Mouse (Mus musculus) neural tube, embryonic 12.5 days (tissue): ENCODE results near the gene Plbd1. TPM values are rescaled to one million over a fixed set of nuclear protein-coding genes. Genes with fewer than 3 reads are reported as not detected.

Experiments
- ATAC-seq: fragments of 200-750 bp; cut with Nextera tagmentation; 2 replicates; pipeline ENCODE4 v1.8.0; 2017; ENCODE audit warnings: low read depth, mild to moderate bottlenecking, moderate TSS enrichment, moderate library complexity; ENCODE audit not compliant: low FRiP score
- H3K27ac ChIP-seq: fragments of 300-500 bp; sonication (generic); 2 replicates; pipeline ENCODE4 v1.5.1; 2016
- H3K27me3 ChIP-seq: fragments of 300-500 bp; sonication (generic); replicated peaks from 2 replicates; pipeline ENCODE4 v1.6.1; 2016; ENCODE audit warnings: mild to moderate bottlenecking
- H3K36me3 ChIP-seq: fragments of 300-500 bp; sonication (generic); 2 replicates; pipeline ENCODE4 v1.6.1; 2016; ENCODE audit warnings: mild to moderate bottlenecking
- H3K4me1 ChIP-seq: fragments of 300-500 bp; sonication (generic); 2 replicates; pipeline ENCODE4 v1.6.1; 2016
- H3K4me2 ChIP-seq: fragments of 300-500 bp; sonication (generic); replicated peaks from 2 replicates; pipeline ENCODE4 v1.6.1; 2016; ENCODE audit warnings: mild to moderate bottlenecking
- H3K4me3 ChIP-seq: fragments of 300-500 bp; sonication (generic); 2 replicates; pipeline ENCODE4 v1.5.1; 2016
- H3K9ac ChIP-seq: fragments of 300-500 bp; sonication (generic); 2 replicates; pipeline ENCODE4 v1.6.1; 2016; ENCODE audit warnings: mild to moderate bottlenecking
- H3K9me3 ChIP-seq: fragments of 300-500 bp; sonication (generic); 2 replicates; pipeline ENCODE4 v1.6.1; 2016; ENCODE audit warnings: mild to moderate bottlenecking
- WGBS: fragments of 180-500 bp; shearing (Covaris S2); methylation state at CpG from one replicate; pipeline ENCODE4 v1.1.7; 2016; 5-methylcytosine and 5-hydroxymethylcytosine counted together
- polyA plus RNA-seq: library from polyadenylated mRNA; unstranded; fragments of >200 nt; fragmentation: Nextera tagmentation; extraction: Ambion mirVana; gene quantifications from 2 replicates; pipeline ENCODE4 v1.2.1, GENCODE M21; 2016

The Plbd1 gene
- polyA plus RNA-seq, 1 experiment from 2014 or later, result 2.0 TPM

DNA sequence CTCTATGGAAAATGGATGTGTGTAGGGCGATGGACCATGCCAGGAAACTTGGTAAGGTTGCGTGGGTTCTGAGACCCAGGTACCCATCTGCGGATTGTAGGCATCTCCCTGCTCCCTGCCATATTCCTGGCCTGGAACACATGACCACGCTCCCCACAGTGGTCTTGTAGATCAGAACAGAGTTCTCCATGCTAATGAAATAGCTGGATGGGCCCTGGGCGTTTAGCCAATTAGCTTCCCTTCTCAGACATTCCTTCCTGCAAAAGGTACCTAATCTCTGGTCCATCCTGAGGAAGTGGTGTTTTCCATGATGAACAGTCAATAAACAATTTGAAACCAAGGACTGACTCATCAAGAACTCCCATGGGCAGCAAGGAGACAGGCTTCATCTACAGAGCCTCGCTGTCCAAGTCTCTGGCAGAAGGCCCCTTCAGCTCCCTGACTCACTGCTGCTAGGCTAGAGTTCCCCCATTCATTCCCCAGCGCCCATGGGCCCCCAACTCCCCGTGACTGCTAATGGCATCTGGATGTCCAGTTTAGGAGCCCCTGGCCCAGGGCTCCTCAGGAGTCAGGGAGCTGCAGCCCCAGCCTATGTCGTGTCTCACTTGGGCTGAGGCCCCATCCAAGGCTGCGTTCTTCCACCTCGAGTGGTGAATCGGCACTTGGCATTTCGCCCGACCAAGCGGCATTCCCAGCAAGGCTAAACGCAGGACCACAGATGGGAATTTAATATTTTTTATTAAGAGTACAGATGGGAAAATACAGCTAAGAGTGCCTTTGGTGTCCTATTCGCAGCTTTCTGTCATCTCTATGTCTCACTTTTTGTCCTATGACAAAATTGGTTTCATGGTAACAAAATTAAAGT is 50.1 kb downstream of the Plbd1 start:
- no peak overlapping the region for H3K4me3 ChIP-seq

DNA sequence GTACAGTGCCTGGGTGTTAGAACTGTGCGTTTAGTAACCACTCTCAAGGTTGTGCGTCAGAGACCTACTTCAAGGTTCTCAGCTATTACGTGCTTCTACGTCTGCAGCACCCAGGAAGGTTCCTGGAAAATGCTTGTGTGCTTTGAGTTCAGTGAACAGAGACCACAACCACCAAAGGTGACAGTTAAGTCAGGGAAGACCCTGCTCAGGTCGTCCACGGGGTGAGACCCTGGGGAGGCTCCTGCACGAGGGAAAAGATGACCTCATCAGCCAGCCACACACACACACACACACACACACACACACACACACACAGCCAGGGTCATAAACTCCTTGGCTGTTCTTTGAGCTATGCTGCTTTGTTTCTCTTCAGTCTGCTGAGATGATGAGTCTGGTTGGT is 59.1 kb downstream of the Plbd1 start:
- no peak overlapping the region for H3K27ac ChIP-seq
- 89% methylated on average over 7 of the region's 7 CpGs for WGBS
- no peak overlapping the region for H3K4me2 ChIP-seq

More for the DNA sequence above, 50.1 kb downstream of the Plbd1 start:
- H3K9me3 ChIP-seq, result peaks cover 8% of the 10 kb centered on the region; the same call in 1 of the 2 replicates
- no peak overlapping the region for H3K9ac ChIP-seq
- no peaks in the 10 kb centered on the region for H3K4me1 ChIP-seq
- WGBS, result 97% methylated on average over 17 of the region's 17 CpGs
- no peaks in the 10 kb centered on the region for H3K27me3 ChIP-seq
- ATAC-seq, result no peak
- H3K27ac ChIP-seq, result no peak overlapping the region
- peaks cover 45% of the 10 kb centered on the region for H3K36me3 ChIP-seq
- no peak overlapping the region for H3K4me2 ChIP-seq

DNA sequence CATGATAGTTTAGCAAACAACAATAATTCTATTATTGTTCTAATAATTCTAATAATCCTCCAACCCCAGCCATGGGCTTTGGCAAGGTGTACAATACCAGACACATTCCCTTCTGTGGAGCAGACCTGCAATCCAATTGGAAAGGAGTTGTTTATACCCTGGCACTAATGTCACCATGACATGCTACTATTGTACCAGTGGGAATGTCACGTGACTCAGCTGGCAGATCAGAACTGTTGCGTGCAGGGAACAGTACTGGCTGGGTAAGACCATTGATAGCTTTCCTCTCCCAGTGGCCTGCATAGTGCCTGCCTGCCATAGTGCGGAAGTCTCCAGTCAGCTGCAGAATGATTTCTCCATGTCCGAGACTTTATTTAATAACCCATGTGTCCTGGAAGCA is 67.2 kb downstream of the Plbd1 start:
- ATAC-seq, result no peak
- Histone ChIP-seq H3K9ac (no peak overlapping the region), H3K27me3 (no peaks in the 10 kb centered on the region), H3K4me2 (no peak overlapping the region), H3K4me3 (no peak overlapping the region), H3K9me3 (no peaks in the 10 kb centered on the region), H3K4me1 (no peaks in the 10 kb centered on the region), H3K36me3 (peaks cover 67% of the 10 kb centered on the region), H3K27ac (no peak overlapping the region)
- 93% methylated on average over 4 of the region's 4 CpGs for WGBS

More for the DNA sequence above, 59.1 kb downstream of the Plbd1 start:
- Histone ChIP-seq H3K4me1 (no peaks in the 10 kb centered on the region), H3K4me3 (no peak overlapping the region), H3K9ac (no peak overlapping the region), H3K36me3 (peaks cover 83% of the 10 kb centered on the region), H3K9me3 (no peaks in the 10 kb centered on the region), H3K27me3 (no peaks in the 10 kb centered on the region)
- ATAC-seq, result no peak

DNA sequence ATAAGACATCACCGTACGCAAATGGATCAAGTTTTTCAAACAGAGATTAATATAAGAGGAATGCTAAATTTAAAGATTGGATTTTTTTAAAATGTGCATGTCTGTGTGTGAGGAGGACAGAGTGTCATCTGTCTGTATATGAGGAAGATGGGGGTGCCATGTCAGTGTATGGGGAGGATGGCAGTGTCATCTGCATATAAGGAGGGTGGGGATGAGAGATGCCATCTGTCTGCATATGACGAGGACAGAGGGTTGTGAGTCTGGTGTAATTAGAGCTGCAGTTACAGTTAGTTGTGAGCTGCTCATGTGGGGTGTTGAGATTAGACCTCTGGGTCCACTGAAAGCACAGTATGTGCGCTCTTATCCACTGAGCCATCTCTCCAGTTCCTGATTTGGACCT is 71.0 kb downstream of the Plbd1 start:
- no peak overlapping the region for H3K4me3 ChIP-seq
- ATAC-seq, result no peak
- H3K27me3 ChIP-seq, result no peaks in the 10 kb centered on the region
- no peaks in the 10 kb centered on the region for H3K9me3 ChIP-seq
- H3K4me2 ChIP-seq, result no peak overlapping the region
- 91% methylated on average over 4 of the region's 4 CpGs for WGBS
- H3K27ac ChIP-seq, result no peak overlapping the region
- H3K36me3 ChIP-seq, result peaks cover 69% of the 10 kb centered on the region
- H3K9ac ChIP-seq, result no peak overlapping the region
- H3K4me1 ChIP-seq, result no peaks in the 10 kb centered on the region

DNA sequence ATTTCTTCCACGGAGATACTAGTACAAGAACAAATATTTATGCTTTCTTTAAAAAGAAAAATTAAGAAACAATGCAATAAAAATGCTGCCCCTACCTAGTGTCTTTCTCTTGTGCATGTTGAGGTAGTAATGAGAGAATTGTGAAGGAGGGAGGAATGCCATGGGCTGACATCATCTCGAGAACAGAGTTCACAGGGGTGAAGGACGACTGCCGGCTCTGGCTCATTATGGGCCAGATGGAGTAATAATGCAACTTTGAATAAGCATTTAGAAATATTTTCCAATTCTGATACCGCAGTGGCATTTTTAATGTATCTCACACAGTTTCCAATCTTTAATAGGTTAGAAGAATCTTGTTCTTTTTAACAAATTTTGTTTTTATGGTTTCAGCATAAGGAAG is 95.7 kb downstream of the Plbd1 start:
- no peak overlapping the region for H3K9ac ChIP-seq
- H3K27me3 ChIP-seq, result no peaks in the 10 kb centered on the region
- no peaks in the 10 kb centered on the region for H3K4me1 ChIP-seq
- ATAC-seq, result no peak
- H3K4me2 ChIP-seq, result no peak overlapping the region
- no peak overlapping the region for H3K4me3 ChIP-seq
- H3K36me3 ChIP-seq, result peaks cover 64% of the 10 kb centered on the region
- H3K27ac ChIP-seq, result no peak overlapping the region
- 95% methylated on average over 5 of the region's 5 CpGs for WGBS
- H3K9me3 ChIP-seq, result no peaks in the 10 kb centered on the region

Other genes with a start within 250 kb of the Plbd1 start
- not detected in 2 replicates for gene E330021D16Rik, start 246.4 kb downstream of the Plbd1 start, polyA plus RNA-seq
- 49.2 and 56.4 TPM in 2 replicates for gene Atf7ip, start 155.8 kb downstream of the Plbd1 start, polyA plus RNA-seq
- gene Gucy2c, start 119.8 kb upstream of the Plbd1 start, polyA plus RNA-seq, result 0.20 and 0.41 TPM in 2 replicates
- gene Hist4h4, start 142.5 kb upstream of the Plbd1 start, polyA plus RNA-seq, result 0.45 and 0.67 TPM in 2 replicates
- 123 and 127 TPM in 2 replicates for gene H2afj, start 146.3 kb upstream of the Plbd1 start, polyA plus RNA-seq
- 1.1 and 3.7 TPM in 2 replicates for gene BC049715, start 165.7 kb upstream of the Plbd1 start, polyA plus RNA-seq
- gene Wbp11, start 166.3 kb upstream of the Plbd1 start, polyA plus RNA-seq, result 113 and 115 TPM in 2 replicates
- gene Smco3, start 173.5 kb upstream of the Plbd1 start, polyA plus RNA-seq, result 0.29 and 1.5 TPM in 2 replicates
- 0.51 and 0.86 TPM in 2 replicates for gene Art4, start 195.8 kb upstream of the Plbd1 start, polyA plus RNA-seq
- 8.8 and 13.0 TPM in 2 replicates for gene Mgp, start 213.9 kb upstream of the Plbd1 start, polyA plus RNA-seq